Mouse (Mus musculus): Measurements from ENCODE around the gene Syt5. TPM values are rescaled to one million over a fixed set of nuclear protein-coding genes. Genes with fewer than 3 reads are reported as not detected.

Syt5 gene
- 0.55 TPM for polyA plus RNA-seq (2017; shearing (Covaris generic))

GRCm38 (mm10) chr7:4547221-4547641, at the start of gene Syt5:
TSS of gene Syt5 (minus strand) at chr7:4547541.

GRCm38 (mm10) chr7:4532005-4532729, 15.2 kb downstream of the Syt5 start, which contains the start of gene Dnaaf3:
TSS of gene Dnaaf3 (minus strand) at chr7:4532453.

GRCm38 (mm10) chr7:4524212-4524922, 23.0 kb downstream of the Syt5 start, which contains the start of gene Tnni3:
TSS of gene Tnni3 (minus strand) at chr7:4524229.

DNA sequence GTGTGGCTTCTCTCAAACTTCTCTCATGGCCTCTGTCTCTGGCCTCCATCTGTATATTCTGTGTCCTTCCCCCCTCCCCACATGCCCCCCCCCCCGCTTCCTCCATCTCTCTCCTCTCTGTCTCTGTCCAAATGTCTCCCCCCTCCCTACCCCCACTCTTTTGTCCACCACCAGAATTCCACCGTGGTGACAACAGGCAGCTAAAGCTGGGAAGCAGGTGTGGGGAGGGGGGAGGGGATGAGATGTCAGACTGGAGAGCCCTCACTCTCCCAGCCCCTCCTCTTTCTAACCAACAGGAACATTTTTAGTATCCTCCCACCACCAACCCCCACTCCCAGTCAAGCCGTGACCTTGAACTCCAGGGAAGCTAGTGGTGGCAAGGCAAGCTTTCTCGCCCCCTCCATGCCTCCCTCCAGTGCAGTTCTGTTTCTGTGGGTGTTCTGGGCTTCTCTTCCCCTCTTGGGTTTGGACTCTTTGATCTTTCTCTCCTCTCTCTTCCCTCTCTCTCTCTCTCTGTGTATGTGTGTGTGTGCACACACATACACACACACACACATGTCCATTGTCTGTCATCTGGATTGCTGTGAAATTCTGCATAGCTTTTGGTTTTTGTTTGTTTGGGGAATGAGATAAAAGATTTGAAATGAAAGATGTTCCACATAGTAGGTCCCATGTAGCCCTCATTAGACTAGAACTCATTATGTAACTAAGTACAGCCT, 30.9 kb downstream of the Syt5 start, which contains the start of gene Tnnt1:
TSS of gene Tnnt1 (minus strand) at position 51 of the 719 bp plus-strand sequence.

GRCm38 (mm10) chr7:4501558-4502397, 45.6 kb downstream of the Syt5 start, which contains the start of gene Ppp1r12c:
TSS of gene Ppp1r12c (minus strand) at chr7:4501680.

Other genes starting within 250 kb of the Syt5 start
- gene Ncr1, start 209.8 kb downstream of the Syt5 start, polyA plus RNA-seq (2017; shearing (Covaris generic)) = not detected
- gene Gp6, start 149.8 kb downstream of the Syt5 start, polyA plus RNA-seq (2017; shearing (Covaris generic)) = not detected
- gene Rdh13, start 101.9 kb downstream of the Syt5 start, polyA plus RNA-seq (2017; shearing (Covaris generic)) = 5.8 TPM
- 22.3 TPM for gene Eps8l1, start 86.9 kb downstream of the Syt5 start, polyA plus RNA-seq (2017; shearing (Covaris generic))
- gene Ppp1r12c, start 45.9 kb downstream of the Syt5 start, polyA plus RNA-seq (2017; shearing (Covaris generic)) = 24.9 TPM
- 5.5 TPM for gene Tnnt1, start 31.2 kb downstream of the Syt5 start, polyA plus RNA-seq (2017; shearing (Covaris generic))
- 2.8 TPM for gene Tnni3, start 23.3 kb downstream of the Syt5 start, polyA plus RNA-seq (2017; shearing (Covaris generic))
- gene Dnaaf3, start 15.1 kb downstream of the Syt5 start, polyA plus RNA-seq (2017; shearing (Covaris generic)) = 1.7 TPM
- gene Ptprh, start 56.5 kb upstream of the Syt5 start, polyA plus RNA-seq (2017; shearing (Covaris generic)) = not detected
- 4.2 TPM for gene Tmem86b, start 83.9 kb upstream of the Syt5 start, polyA plus RNA-seq (2017; shearing (Covaris generic))
- 33.7 TPM for gene Ppp6r1, start 111.5 kb upstream of the Syt5 start, polyA plus RNA-seq (2017; shearing (Covaris generic))
- 79.2 TPM for gene Hspbp1, start 137.5 kb upstream of the Syt5 start, polyA plus RNA-seq (2017; shearing (Covaris generic))
- 0.59 TPM for gene Brsk1, start 143.1 kb upstream of the Syt5 start, polyA plus RNA-seq (2017; shearing (Covaris generic))
- 0.13 TPM for gene Tmem150b, start 177.7 kb upstream of the Syt5 start, polyA plus RNA-seq (2017; shearing (Covaris generic))
- 52.5 TPM for gene Kmt5c, start 192.6 kb upstream of the Syt5 start, polyA plus RNA-seq (2017; shearing (Covaris generic))
- gene Cox6b2, start 205.6 kb upstream of the Syt5 start, polyA plus RNA-seq (2017; shearing (Covaris generic)) = 3.0 TPM
- not detected for gene Fam71e2, start 223.8 kb upstream of the Syt5 start, polyA plus RNA-seq (2017; shearing (Covaris generic))
- not detected for gene Il11, start 235.3 kb upstream of the Syt5 start, polyA plus RNA-seq (2017; shearing (Covaris generic))
- gene Tmem190, start 235.4 kb upstream of the Syt5 start, polyA plus RNA-seq (2017; shearing (Covaris generic)) = not detected
- gene Tmem238, start 242.1 kb upstream of the Syt5 start, polyA plus RNA-seq (2017; shearing (Covaris generic)) = 0.45 TPM
- gene Rpl28, start 245.3 kb upstream of the Syt5 start, polyA plus RNA-seq (2017; shearing (Covaris generic)) = 275 TPM

Data from inflammation-experienced regulatory T-cells, adult 16 weeks (primary cell).